Mouse (Mus musculus) stomach, postnatal 0 days (tissue): Measurements from ENCODE around the gene Lmod2. TPM values are rescaled to one million over a fixed set of nuclear protein-coding genes. Genes with fewer than 3 reads are reported as not detected.
A peak's percentile ranks its signal among the peaks of the same experiment; 100 is the strongest.

Source experiments
- ATAC-seq: fragments of 200-750 bp; cut with Nextera tagmentation; 2 replicates; pipeline ENCODE4 v1.8.0; 2017; ENCODE audit not compliant: low FRiP score, low TSS enrichment
- DNase-seq: peaks from one replicate; pipeline ENCODE4 v3.0.0-alpha.2; 2016; ENCODE audit warnings: low spot score
- H3K27ac ChIP-seq: fragments of 300-500 bp; sonication (generic); replicated peaks from 2 replicates; pipeline ENCODE4 v1.5.1; 2014; ENCODE audit warnings: mild to moderate bottlenecking, control low read depth
- H3K27me3 ChIP-seq: fragments of 300-500 bp; sonication (generic); 2 replicates; pipeline ENCODE4 v1.6.1; 2014; ENCODE audit warnings: low read length; ENCODE audit not compliant: control insufficient read depth, insufficient read depth
- H3K36me3 ChIP-seq: fragments of 300-500 bp; sonication (generic); 2 replicates; pipeline ENCODE4 v1.6.1; 2014; ENCODE audit warnings: low read length, mixed read lengths; ENCODE audit not compliant: control insufficient read depth, insufficient read depth
- H3K4me1 ChIP-seq: fragments of 300-500 bp; sonication (generic); replicated peaks from 2 replicates; pipeline ENCODE4 v1.6.1; 2014; ENCODE audit warnings: antibody characterized with exemption; ENCODE audit not compliant: control insufficient read depth, insufficient read depth
- H3K4me2 ChIP-seq: fragments of 300-500 bp; sonication (generic); replicated peaks from 2 replicates; pipeline ENCODE4 v1.6.1; 2014; ENCODE audit warnings: low read depth, mild to moderate bottlenecking, control low read depth, moderate library complexity
- H3K4me3 ChIP-seq: fragments of 300-500 bp; sonication (generic); 2 replicates; pipeline ENCODE4 v1.5.1; 2014; ENCODE audit warnings: low read depth, low read length, control low read depth
- H3K9ac ChIP-seq: fragments of 300-500 bp; sonication (generic); 2 replicates; pipeline ENCODE4 v1.6.1; 2014; ENCODE audit warnings: mild to moderate bottlenecking, low read length, control low read depth, mixed read lengths
- H3K9me3 ChIP-seq: fragments of 300-500 bp; sonication (generic); 2 replicates; pipeline ENCODE4 v1.6.1; 2016; ENCODE audit warnings: low read length; ENCODE audit not compliant: control insufficient read depth
- CTCF ChIP-seq: IDR thresholded peaks from 2 replicates; pipeline ENCODE4 v1.5.1; 2016; ENCODE audit warnings: antibody characterized with exemption, low read depth, mild to moderate bottlenecking, moderate library complexity
- EP300 ChIP-seq: optimal IDR thresholded peaks from 2 replicates; pipeline ENCODE3; 2016; ENCODE audit warnings: antibody characterized with exemption
- WGBS: fragments of 180-500 bp; shearing (Covaris S2); extraction: QIAGEN DNeasy Blood & Tissue Kit; methylation state at CpG from one replicate; pipeline ENCODE4 v1.1.7; 2014; 5-methylcytosine and 5-hydroxymethylcytosine counted together
- polyA plus RNA-seq: library from polyadenylated mRNA; unstranded; fragments of >200 nt; fragmentation: Nextera tagmentation; extraction: Ambion mirVana; gene quantifications from 2 replicates; pipeline ENCODE4 v1.2.1, GENCODE M21; 2015

Gene Lmod2
- polyA plus RNA-seq, 1 experiment from 2014 or later, result not detected

DNA sequence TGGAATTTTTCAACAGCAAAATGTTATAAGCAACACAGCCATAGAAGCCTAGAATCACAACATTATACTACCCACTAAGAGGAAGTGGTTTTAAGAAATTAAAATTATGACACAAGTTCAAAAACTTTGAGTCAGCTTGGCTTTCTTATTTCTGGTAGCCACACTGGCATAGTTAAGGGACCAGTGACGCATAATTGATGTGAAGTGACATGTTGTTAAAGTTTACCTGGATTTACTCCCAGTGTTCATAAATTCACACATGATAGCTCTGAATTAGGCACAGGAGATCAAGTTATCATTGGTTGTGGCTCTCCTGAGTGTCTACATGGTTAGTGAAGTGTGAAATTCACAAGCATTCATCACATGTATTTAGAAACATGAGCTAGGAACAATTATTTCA lies 32.7 kb upstream of the Lmod2 start:
- H3K4me3 ChIP-seq, result no peak overlapping the region
- no peaks in the 10 kb centered on the region for H3K36me3 ChIP-seq
- no peaks in the 10 kb centered on the region for H3K27me3 ChIP-seq
- H3K27ac ChIP-seq, result no peak overlapping the region
- TF ChIP-seq EP300, result no peak
- no peak for TF ChIP-seq CTCF
- no peaks in the 10 kb centered on the region for H3K9me3 ChIP-seq
- DNase-seq (no peak), ATAC-seq (no peak)
- no peak overlapping the region for H3K9ac ChIP-seq
- WGBS, result 82% methylated on average over 1 of the region's 1 CpGs
- no peaks in the 10 kb centered on the region for H3K4me1 ChIP-seq
- H3K4me2 ChIP-seq, result no peak overlapping the region

DNA sequence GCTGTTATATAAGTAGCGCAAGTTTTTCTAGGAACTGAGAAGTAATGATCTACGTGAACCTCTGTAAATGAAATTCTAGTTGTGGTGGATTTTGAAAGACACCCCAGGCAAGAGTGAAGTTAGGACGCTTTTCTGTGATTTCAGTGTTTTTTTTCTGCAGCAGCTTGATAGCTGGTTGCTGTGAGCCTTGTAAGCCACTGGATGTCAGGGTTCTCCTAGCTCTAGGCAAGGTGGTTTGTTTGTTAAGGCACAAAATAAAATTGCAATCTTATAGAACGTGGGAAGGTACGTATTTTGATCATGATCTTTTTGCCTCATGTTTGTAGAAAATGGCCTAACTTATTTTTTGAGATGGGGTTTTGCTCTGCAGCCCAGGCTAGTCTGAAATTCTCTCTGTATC lies 28.6 kb upstream of the Lmod2 start:
- no peak for ATAC-seq
- 80% methylated on average over 5 of the region's 5 CpGs for WGBS

DNA sequence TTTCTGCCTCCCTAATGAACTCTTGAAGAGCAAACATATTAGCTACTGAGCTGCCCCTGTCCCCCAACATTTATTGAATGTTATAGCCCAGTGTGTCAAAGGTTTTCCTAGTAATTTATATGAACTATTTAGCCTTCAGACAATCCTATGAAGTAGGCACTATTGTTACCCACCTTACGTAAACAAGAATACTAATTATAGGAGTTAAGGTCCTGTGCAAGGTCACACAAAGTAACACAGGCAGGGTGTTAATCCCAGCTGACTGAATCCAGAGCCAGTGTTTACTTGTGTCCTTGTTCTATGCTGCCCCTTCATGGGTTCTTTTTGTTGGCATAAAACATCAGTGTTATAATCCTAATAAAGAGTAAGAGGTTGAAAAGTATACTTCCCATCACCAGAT lies 27.9 kb upstream of the Lmod2 start:
- WGBS, result 82% methylated on average over 1 of the region's 1 CpGs
- no peak overlapping the region for H3K9ac ChIP-seq
- H3K9me3 ChIP-seq, result no peaks in the 10 kb centered on the region
- H3K4me1 ChIP-seq, result no peaks in the 10 kb centered on the region
- no peaks in the 10 kb centered on the region for H3K27me3 ChIP-seq
- H3K27ac ChIP-seq, result 0 out of 2 replicates have a peak overlapping the region, but pooled peaks have one; percentile 4
- ATAC-seq (peak; percentile 64), DNase-seq (no peak)
- TF ChIP-seq CTCF (no peak), EP300 (no peak)
- H3K36me3 ChIP-seq, result no peaks in the 10 kb centered on the region
- H3K4me2 ChIP-seq, result no peak overlapping the region
- H3K4me3 ChIP-seq, result no peak overlapping the region

More for the DNA sequence above, 28.6 kb upstream of the Lmod2 start:
- no peaks in the 10 kb centered on the region for H3K27me3 ChIP-seq
- H3K4me2 ChIP-seq, result no peak overlapping the region
- TF ChIP-seq CTCF, result peak; percentile 51
- TF ChIP-seq EP300, result no peak
- no peak overlapping the region for H3K27ac ChIP-seq
- no peaks in the 10 kb centered on the region for H3K9me3 ChIP-seq
- H3K9ac ChIP-seq, result no peak overlapping the region
- DNase-seq, result no peak
- no peak overlapping the region for H3K4me3 ChIP-seq
- H3K36me3 ChIP-seq, result no peaks in the 10 kb centered on the region
- no peaks in the 10 kb centered on the region for H3K4me1 ChIP-seq

DNA sequence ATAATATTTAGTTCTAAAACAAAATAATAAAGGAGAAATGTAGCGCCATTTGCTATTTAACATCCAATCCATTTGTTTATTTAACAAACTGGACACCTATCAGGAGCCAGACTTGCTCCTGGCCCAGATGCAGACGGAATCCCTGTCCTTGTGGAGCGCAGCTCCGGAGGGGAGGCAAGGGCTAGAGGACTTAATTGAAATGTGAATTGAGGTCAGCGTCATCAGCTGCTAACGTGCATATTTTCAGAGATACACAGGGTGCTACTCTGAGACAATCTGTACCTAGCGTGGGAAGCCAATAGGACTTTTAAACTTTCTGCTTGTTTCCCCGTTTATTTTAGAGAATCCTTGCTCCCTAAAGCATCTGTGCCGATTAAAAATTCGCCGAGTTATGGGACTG lies 27.3 kb upstream of the Lmod2 start:
- 72% methylated on average over 11 of the region's 11 CpGs for WGBS
- ATAC-seq (no peak), DNase-seq (no peak)
- Histone ChIP-seq H3K27me3 (no peaks in the 10 kb centered on the region), H3K4me3 (no peak overlapping the region), H3K9me3 (no peaks in the 10 kb centered on the region), H3K36me3 (no peaks in the 10 kb centered on the region), H3K4me2 (no peak overlapping the region), H3K4me1 (no peaks in the 10 kb centered on the region), H3K9ac (no peak overlapping the region), H3K27ac (no peak overlapping the region)
- TF ChIP-seq EP300 (no peak), CTCF (no peak)

DNA sequence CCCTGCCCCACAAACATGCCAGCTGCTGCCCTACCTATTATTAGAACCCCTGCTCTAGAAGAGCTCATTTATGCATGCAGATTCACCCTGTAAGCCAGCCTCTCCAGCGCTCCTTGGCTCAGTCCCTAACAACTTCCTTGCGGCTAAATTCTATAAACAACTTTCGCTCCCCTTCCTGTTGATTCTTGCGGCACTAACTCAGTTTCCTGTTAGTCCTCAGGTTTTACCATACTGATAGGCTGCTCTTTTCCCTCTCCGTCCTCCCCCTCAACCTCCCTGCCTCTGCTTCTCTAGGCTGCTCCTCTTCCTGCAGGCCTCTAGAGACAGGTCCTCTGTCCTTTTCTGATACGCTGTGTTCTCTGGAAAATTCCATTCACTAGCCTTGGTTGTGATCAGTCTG lies 26.4 kb upstream of the Lmod2 start:
- no peak for TF ChIP-seq EP300
- no peak for TF ChIP-seq CTCF
- Histone ChIP-seq H3K27me3 (no peaks in the 10 kb centered on the region), H3K4me3 (no peak overlapping the region), H3K4me1 (no peaks in the 10 kb centered on the region), H3K4me2 (no peak overlapping the region), H3K36me3 (no peaks in the 10 kb centered on the region), H3K9me3 (no peaks in the 10 kb centered on the region), H3K27ac (no peak overlapping the region), H3K9ac (no peak overlapping the region)
- 53% methylated on average over 6 of the region's 6 CpGs for WGBS
- ATAC-seq (no peak), DNase-seq (no peak)

DNA sequence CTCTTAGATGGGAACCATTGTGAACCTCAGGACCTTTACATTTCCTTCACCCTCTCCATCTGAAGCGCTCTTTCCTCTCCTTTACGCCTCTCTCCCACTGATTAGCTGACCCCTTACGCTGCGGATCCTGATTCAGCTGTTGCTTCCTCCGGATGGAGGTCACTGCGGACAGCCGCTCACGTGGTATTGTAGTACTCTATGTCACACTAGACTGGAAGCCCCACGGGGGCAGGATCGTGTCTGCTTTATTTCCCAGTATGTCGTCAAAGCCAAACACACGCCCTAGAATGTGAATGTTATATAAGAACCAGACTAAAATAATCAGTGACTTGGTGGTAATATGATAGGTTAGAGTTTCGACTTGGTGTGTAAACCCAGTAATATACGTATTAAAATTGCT lies 25.1 kb upstream of the Lmod2 start:
- no peaks in the 10 kb centered on the region for H3K4me1 ChIP-seq
- no peak overlapping the region for H3K4me3 ChIP-seq
- no peak for TF ChIP-seq CTCF
- no peak for TF ChIP-seq EP300
- no peak overlapping the region for H3K9ac ChIP-seq
- ATAC-seq, result no peak
- no peak overlapping the region for H3K27ac ChIP-seq
- H3K36me3 ChIP-seq, result no peaks in the 10 kb centered on the region
- no peaks in the 10 kb centered on the region for H3K9me3 ChIP-seq
- no peak for DNase-seq
- H3K4me2 ChIP-seq, result no peak overlapping the region
- H3K27me3 ChIP-seq, result no peaks in the 10 kb centered on the region
- 86% methylated on average over 14 of the region's 14 CpGs for WGBS
